Mouse (Mus musculus) liver, embryonic 18 days (tissue): ENCODE data around the gene Prlhr. TPM values are rescaled to one million over a fixed set of nuclear protein-coding genes. Genes with fewer than 3 reads are reported as not detected.

Experiments used
- polyA plus RNA-seq: library from polyadenylated mRNA; depleted of rRNA; stranded (reverse); fragments of >200 nt; gene quantifications from 2 replicates; pipeline ENCODE4 v1.2.3, GENCODE M21; 2012; rRNA removed

The Prlhr gene
- polyA plus RNA-seq = not detected in 2 replicates

DNA sequence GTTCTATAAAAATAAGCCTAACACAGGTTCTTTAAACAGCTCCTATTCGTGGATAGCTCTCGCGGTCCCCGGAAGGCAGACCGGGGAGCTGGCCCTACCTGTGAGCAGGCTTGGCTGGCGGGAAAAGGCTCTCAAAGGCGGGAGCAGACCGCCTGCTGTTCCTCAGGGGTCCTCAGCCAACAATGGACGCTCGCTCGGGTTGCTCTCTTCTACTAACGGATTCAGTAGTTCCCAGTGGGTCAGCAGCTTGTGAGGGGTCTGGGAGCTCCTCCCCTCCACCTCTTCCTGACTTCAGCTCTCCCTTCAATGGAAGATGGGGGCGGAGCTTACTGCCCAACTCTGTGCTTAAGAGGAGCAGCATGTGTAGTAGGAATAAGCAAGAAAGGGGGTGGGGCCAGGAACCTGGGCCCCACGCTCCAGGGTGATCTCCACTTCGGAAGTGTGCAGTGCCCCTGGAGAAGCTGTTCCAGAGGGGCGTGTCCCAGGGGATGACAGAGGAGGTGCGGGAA is at the start of gene Prlhr:
TSS of gene Prlhr (minus strand) at position 51 of the 509 bp plus-strand sequence.

Other genes starting within 250 kb of the Prlhr start
- gene Fam204a, start 241.6 kb downstream of the Prlhr start, polyA plus RNA-seq = 6.2 TPM in 2 replicates
- 6.4 TPM in 2 replicates for gene Cacul1, start 112.7 kb upstream of the Prlhr start, polyA plus RNA-seq